Mouse (Mus musculus) adrenal gland, adult 18-20 months (tissue): ENCODE results near the gene Zfand4. TPM values are rescaled to one million over a fixed set of nuclear protein-coding genes. Genes with fewer than 3 reads are reported as not detected.
"Not testable (repeated sequence)": the region's sequence is repeated elsewhere in the genome, so short reads cannot be mapped to it uniquely, and the experiment has no call there.

Experiments used
- DNase-seq, 2 experiments: peaks; one replicate each; pipeline ENCODE4 v3.0.0; 2021 to 2022; ENCODE audit warnings: low spot score in 2 of 2
- long read RNA-seq, 2 experiments: library from polyadenylated mRNA; stranded (forward); transcript quantifications; one replicate each; pipeline ENCODE4 v2.0.0; 2021
- total RNA-seq, 2 experiments: library from RNA; stranded (reverse); gene quantifications; 1 replicate in 1 of 2; 2 replicates in 1 of 2; pipeline ENCODE4 v1.2.3; 2021

Gene Zfand4
- total RNA-seq: under 1 TPM; 0.58 to 0.76 TPM
- long read RNA-seq, experiment 1, partial matches to known transcripts: 0 of 2 reads
- long read RNA-seq, experiment 1, other reads (novel, unspliced or antisense): 0 of 2 reads
- long read RNA-seq, experiment 2, partial matches to known transcripts: 1 of 2 reads
- long read RNA-seq, experiment 2, other reads (novel, unspliced or antisense): 0 of 2 reads

GRCm38 (mm10) chr6:116264018-116264651, at the start of gene Zfand4:
TSS of gene Zfand4 (plus strand) at chr6:116264222.
- DNase-seq: peak; percentile 92 to 94

- DNase-seq: no peak
Observed at GRCm38 (mm10) chr6:116227767-116228166, 36.3 kb upstream of the Zfand4 start.

- peak; percentile 65 to 73 for DNase-seq
Observed at GRCm38 (mm10) chr6:116228785-116229525, 35.1 kb upstream of the Zfand4 start.

DNA sequence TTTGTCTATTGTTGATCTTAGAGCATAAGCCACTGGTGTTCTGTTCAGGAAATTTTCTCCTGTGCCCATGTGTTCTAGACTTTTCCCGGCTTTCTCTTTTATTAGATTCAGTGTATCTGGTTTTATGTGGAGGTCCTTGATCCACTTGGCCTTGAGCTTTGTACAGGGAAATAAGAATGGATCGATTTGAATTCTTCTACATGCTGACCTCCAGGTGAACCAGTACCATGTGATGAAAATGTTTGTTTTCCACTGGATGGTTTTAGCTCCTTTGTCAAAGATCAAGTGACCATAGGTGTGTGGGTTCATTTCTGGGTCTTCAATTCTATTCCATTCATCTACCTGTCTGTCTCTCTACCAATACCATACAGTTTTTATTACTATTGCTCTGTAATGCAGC, 29.2 kb upstream of the Zfand4 start:
- not testable (repeated sequence) for DNase-seq

DNA sequence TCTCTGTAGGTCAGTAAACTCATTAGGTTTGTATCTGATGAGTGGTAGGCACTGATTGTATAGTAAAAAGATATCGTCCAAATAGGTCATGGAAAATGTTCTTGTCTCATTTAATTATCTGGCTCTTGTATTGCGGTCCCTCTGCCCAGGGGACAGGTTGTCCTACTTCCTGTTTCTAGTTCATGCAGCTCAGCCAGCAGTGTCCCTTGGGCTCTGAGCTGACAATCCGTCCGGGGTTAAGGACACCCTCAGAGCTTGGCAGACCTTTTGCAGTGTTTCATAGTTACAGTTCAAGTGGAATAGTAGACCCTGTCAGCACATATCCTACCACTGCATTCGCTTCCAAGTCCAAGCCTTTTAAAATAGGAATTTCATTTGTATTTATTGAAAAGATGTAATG, 28.7 kb upstream of the Zfand4 start:
- no peak for DNase-seq

DNA sequence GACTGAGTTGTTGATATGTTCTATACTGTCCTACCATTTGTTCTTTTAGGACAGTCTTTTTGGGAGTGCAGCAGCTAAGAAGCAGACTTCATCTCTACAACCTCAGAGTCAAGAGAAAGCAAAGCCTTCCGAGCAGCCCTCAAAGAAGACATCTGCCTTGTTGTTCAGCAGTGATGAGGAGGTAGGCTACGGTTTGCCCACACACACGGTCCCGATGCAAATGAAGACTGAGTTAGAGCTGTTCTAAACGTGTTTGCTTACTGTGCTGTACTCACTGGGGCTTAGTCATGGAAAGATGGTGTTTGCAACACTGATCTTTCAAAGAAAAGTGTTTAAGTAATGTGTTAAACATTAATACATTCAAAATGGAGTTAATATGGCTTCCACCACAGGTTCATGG, 25.9 kb upstream of the Zfand4 start:
- no peak for DNase-seq

GRCm38 (mm10) chr6:116240371-116240770, 23.7 kb upstream of the Zfand4 start:
- no peak for DNase-seq

DNA sequence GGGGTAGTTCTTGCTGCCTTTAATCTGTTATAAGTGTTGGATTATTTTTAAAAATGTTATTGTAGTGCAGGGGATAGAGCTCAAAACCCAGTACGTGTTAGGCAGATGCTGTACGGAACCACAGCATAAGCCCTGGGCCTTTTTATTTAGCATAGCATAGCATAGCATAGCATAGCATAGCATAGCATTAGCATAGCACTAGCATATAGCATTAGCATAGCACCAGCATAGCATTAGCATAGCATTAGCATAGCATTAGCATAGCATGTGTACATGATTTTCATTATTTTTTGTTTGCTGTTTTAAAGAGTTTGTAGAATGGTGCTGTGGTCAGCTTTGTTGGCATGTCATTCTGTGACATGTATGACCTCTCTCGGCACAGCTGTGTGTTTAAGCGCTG, 4.4 kb upstream of the Zfand4 start:
- DNase-seq: no peak

DNA sequence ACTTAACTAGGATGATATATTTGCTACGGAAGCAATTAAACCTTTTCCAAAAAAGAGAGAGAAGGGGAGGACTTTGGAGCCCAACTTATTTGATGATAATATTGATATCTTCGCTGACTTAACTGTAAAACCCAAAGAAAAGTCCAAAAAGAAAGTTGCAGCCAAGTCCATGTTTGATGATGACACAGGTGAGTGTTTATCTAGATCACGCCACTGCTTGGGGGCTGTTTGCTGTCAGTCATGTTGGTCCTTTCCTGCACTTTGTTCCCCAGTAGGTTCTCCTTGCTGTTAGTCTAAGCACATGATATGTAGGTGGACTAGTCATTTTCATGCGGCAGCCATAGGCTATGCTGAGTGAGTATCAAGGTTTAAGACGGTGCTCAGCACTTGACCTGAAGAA, 3.5 kb upstream of the Zfand4 start:
- no peak for DNase-seq

GRCm38 (mm10) chr6:116262824-116263223, 1.2 kb upstream of the Zfand4 start:
- no peak for DNase-seq

GRCm38 (mm10) chr6:116264836-116265235, 814 bp downstream of the Zfand4 start:
- no peak for DNase-seq

GRCm38 (mm10) chr6:116265603-116266002, 1.6 kb downstream of the Zfand4 start:
- DNase-seq: no peak

GRCm38 (mm10) chr6:116266273-116267109, 2.5 kb downstream of the Zfand4 start:
- DNase-seq: no peak

GRCm38 (mm10) chr6:116267110-116267423, 3.0 kb downstream of the Zfand4 start:
- no peak for DNase-seq

- no peak for DNase-seq
Observed at GRCm38 (mm10) chr6:116275695-116276094, 11.7 kb downstream of the Zfand4 start.

- DNase-seq: no peak
Observed at GRCm38 (mm10) chr6:116278679-116279317, 14.8 kb downstream of the Zfand4 start.

DNA sequence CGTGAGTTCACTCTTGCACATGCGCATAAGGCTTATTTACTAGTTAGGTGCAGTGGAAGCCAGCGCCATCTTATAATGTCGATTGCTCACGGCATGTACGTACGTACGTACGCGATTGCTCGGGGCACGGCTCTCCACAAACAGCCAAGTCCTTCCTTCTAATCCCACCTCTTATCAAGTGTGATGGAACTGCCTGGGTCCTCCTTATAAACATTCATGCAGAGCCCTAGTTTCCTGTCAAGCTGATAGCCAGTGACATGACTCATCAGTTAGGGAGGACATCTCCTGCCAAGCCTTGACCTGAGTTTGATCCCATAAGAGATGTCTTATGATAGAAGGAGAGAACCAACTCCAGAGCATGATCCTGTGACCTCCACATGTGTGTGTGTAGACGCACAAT, 17.0 kb downstream of the Zfand4 start:
- DNase-seq: no peak

DNA sequence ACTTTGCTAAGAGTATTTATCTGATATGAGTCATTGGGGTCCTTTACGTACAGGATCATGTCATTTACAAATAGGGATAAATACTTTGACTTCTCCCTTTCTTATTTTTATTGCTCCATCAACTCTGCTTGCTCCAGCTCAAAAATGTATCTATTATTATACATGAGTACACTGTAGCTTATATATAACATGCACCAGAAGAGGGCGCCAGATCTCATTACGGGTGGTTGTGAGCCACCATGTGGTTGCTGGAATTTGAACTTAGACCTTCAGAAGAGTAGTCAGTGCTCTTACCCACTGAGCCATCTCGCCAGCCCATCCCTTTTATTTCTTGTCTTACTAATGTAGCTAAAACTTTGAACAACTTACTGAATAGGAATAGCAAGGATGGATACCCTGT, 18.5 kb downstream of the Zfand4 start:
- DNase-seq: no peak

DNA sequence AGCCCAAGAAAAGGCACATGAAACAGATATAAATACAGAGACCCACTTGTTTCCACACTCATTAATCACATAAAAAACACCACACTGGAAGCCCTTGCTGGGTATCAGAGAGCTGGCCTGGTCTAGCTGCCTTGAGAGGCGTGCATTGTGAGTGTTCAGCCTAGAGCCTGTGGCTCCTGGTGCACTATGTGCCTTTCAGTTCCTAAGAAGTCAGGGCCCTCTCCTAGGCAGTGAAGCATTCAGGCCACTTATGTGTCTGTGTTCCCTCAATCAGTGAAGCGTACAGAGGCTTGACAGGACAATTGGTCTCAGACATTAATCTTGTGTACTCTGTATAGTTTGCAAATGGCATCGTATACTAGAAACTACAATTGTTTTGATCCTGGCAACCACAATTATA, 19.3 kb downstream of the Zfand4 start:
- DNase-seq: no peak

DNA sequence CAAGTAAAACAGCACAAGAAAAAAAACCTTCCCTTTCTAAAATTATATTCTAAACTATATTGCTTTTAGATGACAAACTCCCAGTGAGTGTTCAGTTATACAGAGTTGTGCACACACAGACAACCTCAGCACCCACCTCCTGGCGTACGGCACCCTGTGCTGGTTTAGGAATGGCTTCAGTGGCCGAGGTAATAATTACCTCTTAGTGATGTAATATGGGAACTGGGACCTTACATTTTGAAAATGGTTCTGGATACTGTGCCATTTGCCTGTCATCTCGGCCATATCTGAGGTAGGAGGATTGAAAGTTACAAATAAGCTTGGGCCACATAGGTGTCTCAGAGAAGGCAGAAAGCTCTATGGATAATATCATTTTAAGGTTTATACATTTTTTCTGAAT, 22.3 kb downstream of the Zfand4 start:
- DNase-seq: no peak

- no peak for DNase-seq
Observed at GRCm38 (mm10) chr6:116286870-116287575, 23.0 kb downstream of the Zfand4 start.
